Mouse (Mus musculus): ENCODE results near the gene Id4. TPM values are rescaled to one million over a fixed set of nuclear protein-coding genes. Genes with fewer than 3 reads are reported as not detected.

The Id4 gene
- polyA plus RNA-seq, 1 experiment from 2014 or later: 21.7 TPM

GRCm38 (mm10) chr13:48261341-48262221 is 553 bp downstream of the Id4 start:
- Histone ChIP-seq H3K9ac (peak overlapping the region; percentile 78), H3K9me3 (no peaks in the 10 kb centered on the region), H3K4me1 (peaks cover 3% of the 10 kb centered on the region; the same call in 1 of the 2 replicates), H3K4me2 (peak overlapping the region; percentile 90), H3K27me3 (replicated peaks) (no peaks in the 10 kb centered on the region), H3K36me3 (no peaks in the 10 kb centered on the region), H3K27ac (peak overlapping the region; percentile 88), H3K4me3 (replicated peaks) (peak overlapping the region; percentile 72)
- 0 out of 2 replicates have a peak, but pooled peaks have one; percentile 6 for ATAC-seq (ENCODE audit: insufficient read depth, low FRiP score, low read depth)
- under 1% methylated on average over 90 of the region's 98 CpGs for WGBS

GRCm38 (mm10) chr13:48262451-48262969 is 1.5 kb downstream of the Id4 start:
- Histone ChIP-seq H3K27me3 (replicated peaks) (no peaks in the 10 kb centered on the region), H3K9ac (peak overlapping the region; percentile 78), H3K4me2 (peak overlapping the region; percentile 90), H3K4me1 (peaks cover 3% of the 10 kb centered on the region; the same call in 1 of the 2 replicates), H3K9me3 (no peaks in the 10 kb centered on the region), H3K27ac (peak overlapping the region; percentile 88; the same call in 1 of the 2 replicates), H3K36me3 (no peaks in the 10 kb centered on the region), H3K4me3 (replicated peaks) (peak overlapping the region; percentile 72)
- ATAC-seq (ENCODE audit: insufficient read depth, low FRiP score, low read depth): no peak
- WGBS: under 1% methylated on average over 25 of the region's 25 CpGs

GRCm38 (mm10) chr13:48265029-48265428 is 4.0 kb downstream of the Id4 start:
- Histone ChIP-seq H3K4me1 (peaks cover 3% of the 10 kb centered on the region; the same call in 1 of the 2 replicates), H3K36me3 (no peaks in the 10 kb centered on the region), H3K9ac (no peak overlapping the region), H3K9me3 (no peaks in the 10 kb centered on the region), H3K27ac (no peak overlapping the region), H3K4me2 (no peak overlapping the region), H3K27me3 (replicated peaks) (no peaks in the 10 kb centered on the region), H3K4me3 (replicated peaks) (no peak overlapping the region)
- 72% methylated on average over 6 of the region's 6 CpGs for WGBS
- ATAC-seq (ENCODE audit: insufficient read depth, low FRiP score, low read depth): no peak

- Histone ChIP-seq H3K9ac (no peak overlapping the region), H3K4me2 (peak overlapping the region; percentile 60), H3K9me3 (no peaks in the 10 kb centered on the region), H3K4me3 (replicated peaks) (peak overlapping the region; percentile 23), H3K4me1 (no peaks in the 10 kb centered on the region), H3K36me3 (no peaks in the 10 kb centered on the region), H3K27ac (no peak overlapping the region), H3K27me3 (replicated peaks) (0 out of 2 replicates have a peak, but pooled peaks cover 2% of the 10 kb centered on the region)
- 5% methylated on average over 15 of the region's 15 CpGs for WGBS
- ATAC-seq (ENCODE audit: insufficient read depth, low FRiP score, low read depth): 0 out of 2 replicates have a peak, but pooled peaks have one; percentile 73
Measured at GRCm38 (mm10) chr13:48273451-48274069, 12.5 kb downstream of the Id4 start.

- no peaks in the 10 kb centered on the region for H3K4me1 ChIP-seq
- H3K27me3 ChIP-seq (replicated peaks): 0 out of 2 replicates have a peak, but pooled peaks cover 2% of the 10 kb centered on the region
- H3K9me3 ChIP-seq: no peaks in the 10 kb centered on the region
- H3K36me3 ChIP-seq: no peaks in the 10 kb centered on the region
- WGBS: 87% methylated on average over 1 of the region's 1 CpGs
- no peak overlapping the region for H3K4me2 ChIP-seq
- no peak for ATAC-seq (ENCODE audit: insufficient read depth, low FRiP score, low read depth)
- no peak overlapping the region for H3K4me3 ChIP-seq (replicated peaks)
- H3K9ac ChIP-seq: no peak overlapping the region
- no peak overlapping the region for H3K27ac ChIP-seq
Measured at GRCm38 (mm10) chr13:48274107-48274506, 13.1 kb downstream of the Id4 start.

- 0 out of 2 replicates have a peak, but pooled peaks cover 2% of the 10 kb centered on the region for H3K27me3 ChIP-seq (replicated peaks)
- H3K9me3 ChIP-seq: no peaks in the 10 kb centered on the region
- H3K4me3 ChIP-seq (replicated peaks): no peak overlapping the region
- no peaks in the 10 kb centered on the region for H3K4me1 ChIP-seq
- no peak for ATAC-seq (ENCODE audit: insufficient read depth, low FRiP score, low read depth)
- no peak overlapping the region for H3K4me2 ChIP-seq
- H3K9ac ChIP-seq: no peak overlapping the region
- WGBS: 61% methylated on average over 7 of the region's 7 CpGs
- H3K27ac ChIP-seq: no peak overlapping the region
- H3K36me3 ChIP-seq: no peaks in the 10 kb centered on the region
Measured at GRCm38 (mm10) chr13:48276981-48277380, 16.0 kb downstream of the Id4 start.

- H3K9ac ChIP-seq: no peak overlapping the region
- H3K27me3 ChIP-seq (replicated peaks): no peaks in the 10 kb centered on the region
- no peak for ATAC-seq (ENCODE audit: insufficient read depth, low FRiP score, low read depth)
- H3K4me2 ChIP-seq: no peak overlapping the region
- no peaks in the 10 kb centered on the region for H3K36me3 ChIP-seq
- no peaks in the 10 kb centered on the region for H3K9me3 ChIP-seq
- no peak overlapping the region for H3K4me3 ChIP-seq (replicated peaks)
- 71% methylated on average over 9 of the region's 9 CpGs for WGBS
- no peak overlapping the region for H3K27ac ChIP-seq
- no peaks in the 10 kb centered on the region for H3K4me1 ChIP-seq
Measured at GRCm38 (mm10) chr13:48284426-48284825, 23.4 kb downstream of the Id4 start.

GRCm38 (mm10) chr13:48284918-48285693 is 24.1 kb downstream of the Id4 start:
- H3K27me3 ChIP-seq (replicated peaks): no peaks in the 10 kb centered on the region
- H3K4me3 ChIP-seq (replicated peaks): no peak overlapping the region
- no peaks in the 10 kb centered on the region for H3K36me3 ChIP-seq
- ATAC-seq (ENCODE audit: insufficient read depth, low FRiP score, low read depth): no peak
- no peak overlapping the region for H3K27ac ChIP-seq
- no peak overlapping the region for H3K9ac ChIP-seq
- 59% methylated on average over 9 of the region's 9 CpGs for WGBS
- H3K9me3 ChIP-seq: no peaks in the 10 kb centered on the region
- H3K4me2 ChIP-seq: no peak overlapping the region
- H3K4me1 ChIP-seq: no peaks in the 10 kb centered on the region

- no peaks in the 10 kb centered on the region for H3K27me3 ChIP-seq (replicated peaks)
- H3K27ac ChIP-seq: no peak overlapping the region
- H3K4me1 ChIP-seq: no peaks in the 10 kb centered on the region
- WGBS: 67% methylated on average over 13 of the region's 13 CpGs
- H3K4me3 ChIP-seq (replicated peaks): no peak overlapping the region
- H3K9ac ChIP-seq: no peak overlapping the region
- no peaks in the 10 kb centered on the region for H3K36me3 ChIP-seq
- no peak for ATAC-seq (ENCODE audit: insufficient read depth, low FRiP score, low read depth)
- H3K9me3 ChIP-seq: no peaks in the 10 kb centered on the region
- no peak overlapping the region for H3K4me2 ChIP-seq
Measured at GRCm38 (mm10) chr13:48290427-48290826, 29.4 kb downstream of the Id4 start.

GRCm38 (mm10) chr13:48314500-48314899 is 53.5 kb downstream of the Id4 start:
- Histone ChIP-seq H3K9me3 (no peaks in the 10 kb centered on the region), H3K27me3 (replicated peaks) (no peaks in the 10 kb centered on the region), H3K9ac (no peak overlapping the region), H3K36me3 (no peaks in the 10 kb centered on the region), H3K4me2 (no peak overlapping the region), H3K4me1 (peaks cover 3% of the 10 kb centered on the region; the same call in 1 of the 2 replicates), H3K27ac (no peak overlapping the region), H3K4me3 (replicated peaks) (no peak overlapping the region)
- ATAC-seq (ENCODE audit: insufficient read depth, low FRiP score, low read depth): no peak
- 43% methylated on average over 7 of the region's 7 CpGs for WGBS
